Mouse (Mus musculus): ENCODE measurements around the gene Mas1.
A peak's percentile ranks its signal among the peaks of the same experiment; 100 is the strongest.
"Not testable (repeated sequence)": the region's sequence is repeated elsewhere in the genome, so short reads cannot be mapped to it uniquely, and the experiment has no call there.

The Mas1 gene

DNA sequence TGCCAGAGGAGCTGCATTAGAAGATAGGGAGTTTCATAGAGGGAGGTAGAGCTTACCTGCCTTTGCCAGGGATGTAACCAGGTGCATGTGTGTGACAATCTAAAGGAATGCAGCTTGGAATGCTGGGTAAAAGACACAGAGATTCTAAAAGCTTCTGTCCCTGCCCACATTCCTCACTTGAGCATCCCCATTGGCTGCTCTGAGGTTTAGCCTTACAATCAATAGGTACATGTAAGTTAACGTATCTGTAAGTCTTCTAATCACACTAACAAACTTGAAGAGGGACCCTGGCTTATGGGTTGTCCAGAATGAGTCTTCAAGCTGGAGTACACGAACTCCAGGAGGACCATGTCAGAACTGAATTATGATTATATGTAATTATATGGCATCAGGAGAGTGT, at the start of gene Mas1:
TSS of gene Mas1 (minus strand) at position 101 of the 400 bp plus-strand sequence.
- no peak for DNase-seq (ENCODE audit: low spot score in 2 of 2)

DNA sequence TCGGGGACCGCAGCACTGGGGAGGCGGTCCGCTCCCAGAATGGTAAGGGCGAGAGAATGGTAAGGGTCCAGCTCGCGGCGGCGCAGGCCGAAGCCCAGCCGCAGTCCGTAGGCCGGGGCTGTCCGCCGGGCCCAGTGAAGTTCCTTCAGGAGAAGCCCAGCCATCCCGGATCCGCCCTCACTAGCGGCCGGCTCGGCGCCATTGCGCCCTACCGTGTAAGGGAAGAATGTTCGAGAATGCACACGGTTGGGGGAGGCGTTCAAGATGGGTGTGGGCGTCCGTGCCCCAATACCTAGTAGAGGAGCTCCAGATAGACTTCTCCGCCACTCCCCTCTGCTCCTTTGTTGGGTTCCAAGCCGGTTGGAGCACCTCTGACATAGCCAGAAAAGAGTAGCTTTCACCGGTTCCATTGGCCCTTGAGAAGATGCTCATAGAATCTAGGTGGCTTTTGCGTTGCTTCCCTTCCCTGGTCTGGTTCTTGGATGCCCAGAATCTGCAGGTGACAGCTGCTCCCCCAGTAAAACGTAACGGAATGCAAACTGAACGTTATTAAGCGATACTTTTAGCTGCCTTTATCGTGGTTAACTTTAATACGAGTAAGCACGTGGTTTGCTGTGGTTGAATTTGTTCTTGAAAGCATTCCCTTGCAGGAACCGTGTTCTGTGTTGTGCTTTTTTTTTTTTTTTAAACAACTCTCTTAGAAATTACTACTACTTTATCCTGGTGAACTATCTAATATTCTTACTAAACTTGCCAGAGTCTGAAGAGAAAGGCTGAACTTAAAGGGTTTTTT, 48.8 kb upstream of the Mas1 start:
- peak in 1 of 2 experiments; percentile 48 for DNase-seq (ENCODE audit: low spot score in 2 of 2)

GRCm38 (mm10) chr17:12915881-12916583, 48.1 kb upstream of the Mas1 start, which contains the start of gene Mrpl18:
Mrpl18 (minus strand) TSS chr17:12916345.
- peak; percentile 99 to 100 for DNase-seq (ENCODE audit: low spot score in 2 of 2)

DNA sequence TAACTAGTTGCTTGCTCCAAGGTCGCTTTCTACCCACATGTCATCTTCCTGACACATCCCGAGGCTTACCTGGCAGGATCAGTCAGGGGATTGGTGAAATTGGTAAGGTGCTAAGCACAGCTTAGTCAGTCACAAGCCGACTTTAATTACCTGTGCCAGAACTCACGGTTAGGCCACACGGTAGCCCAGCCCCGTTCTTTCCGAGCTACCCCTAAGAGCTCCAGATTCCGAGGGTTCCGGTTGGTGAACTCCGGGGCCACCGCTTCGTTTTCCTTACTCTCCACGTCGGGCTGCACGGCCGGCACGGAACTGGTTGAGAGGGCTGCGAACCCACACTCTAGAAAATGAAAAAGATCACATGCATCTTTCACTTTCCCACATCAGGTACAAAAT, 47.5 kb upstream of the Mas1 start, which contains the start of gene Tcp1:
TSS of gene Tcp1 (plus strand) at position 214 of the 393 bp plus-strand sequence.
- no peak for DNase-seq (ENCODE audit: low spot score in 2 of 2)

GRCm38 (mm10) chr17:12910391-12910790, 42.4 kb upstream of the Mas1 start:
- no peak for DNase-seq (ENCODE audit: low spot score in 2 of 2)

- no peak for DNase-seq (ENCODE audit: low spot score in 2 of 2)
Measured at GRCm38 (mm10) chr17:12909361-12910280, 41.7 kb upstream of the Mas1 start, which contains the start of gene Pnldc1. Pnldc1 (minus strand) TSS chr17:12910230.

- DNase-seq (ENCODE audit: low spot score in 2 of 2) = no peak
Measured at GRCm38 (mm10) chr17:12906436-12906835, 38.5 kb upstream of the Mas1 start.

- DNase-seq (ENCODE audit: low spot score in 2 of 2) = no peak
Measured at GRCm38 (mm10) chr17:12905810-12906209, 37.9 kb upstream of the Mas1 start.

GRCm38 (mm10) chr17:12904349-12904748, 36.4 kb upstream of the Mas1 start:
- no peak for DNase-seq (ENCODE audit: low spot score in 2 of 2)

- DNase-seq (ENCODE audit: low spot score in 2 of 2) = no peak
Measured at GRCm38 (mm10) chr17:12903372-12904333, 35.7 kb upstream of the Mas1 start.

GRCm38 (mm10) chr17:12902291-12902690, 34.3 kb upstream of the Mas1 start:
- DNase-seq (ENCODE audit: low spot score in 2 of 2) = no peak

DNA sequence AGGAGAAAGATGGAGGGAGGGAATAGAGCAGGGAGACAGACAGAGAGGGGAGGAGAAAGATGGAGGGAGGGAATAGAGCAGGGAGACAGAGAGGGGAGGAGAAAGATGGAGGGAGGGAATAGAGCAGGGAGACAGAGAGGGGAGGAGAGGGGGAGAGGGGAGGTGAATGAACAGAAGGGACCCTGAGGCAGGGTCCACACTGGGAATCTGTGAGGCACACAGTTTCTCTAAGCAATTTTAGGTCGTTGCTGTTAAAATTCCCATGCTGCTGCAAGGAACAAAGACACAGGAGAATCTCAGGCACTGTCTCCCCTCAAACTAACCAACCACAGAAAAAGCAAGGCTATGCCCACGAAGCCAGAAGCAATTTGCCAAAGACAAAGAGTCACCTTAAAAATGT, 30.7 kb upstream of the Mas1 start:
- DNase-seq (ENCODE audit: low spot score in 2 of 2) = not testable (repeated sequence)

GRCm38 (mm10) chr17:12897674-12898073, 29.7 kb upstream of the Mas1 start:
- DNase-seq (ENCODE audit: low spot score in 2 of 2) = no peak

GRCm38 (mm10) chr17:12892033-12892432, 24.1 kb upstream of the Mas1 start:
- DNase-seq (ENCODE audit: low spot score in 2 of 2) = no peak

DNA sequence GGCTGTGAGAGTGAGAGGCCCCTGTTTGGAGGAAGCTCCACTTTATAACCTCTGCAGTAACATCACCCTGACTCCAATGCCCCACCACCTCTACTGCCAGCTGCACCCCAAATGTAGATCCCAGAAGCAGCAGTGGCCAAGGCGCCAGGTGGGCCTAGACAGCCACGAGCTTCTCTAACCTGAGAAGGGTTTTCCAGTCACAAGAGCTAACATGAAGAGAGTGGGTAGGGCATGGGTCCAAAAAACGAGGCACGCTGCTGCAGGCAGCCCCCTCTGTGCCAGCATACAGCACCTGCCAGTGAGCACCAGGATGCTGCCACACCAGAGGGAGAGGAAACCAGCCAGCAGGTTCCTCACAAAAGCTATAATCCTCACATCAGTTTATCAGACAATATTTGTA, 23.1 kb upstream of the Mas1 start:
- DNase-seq (ENCODE audit: low spot score in 2 of 2) = no peak

DNA sequence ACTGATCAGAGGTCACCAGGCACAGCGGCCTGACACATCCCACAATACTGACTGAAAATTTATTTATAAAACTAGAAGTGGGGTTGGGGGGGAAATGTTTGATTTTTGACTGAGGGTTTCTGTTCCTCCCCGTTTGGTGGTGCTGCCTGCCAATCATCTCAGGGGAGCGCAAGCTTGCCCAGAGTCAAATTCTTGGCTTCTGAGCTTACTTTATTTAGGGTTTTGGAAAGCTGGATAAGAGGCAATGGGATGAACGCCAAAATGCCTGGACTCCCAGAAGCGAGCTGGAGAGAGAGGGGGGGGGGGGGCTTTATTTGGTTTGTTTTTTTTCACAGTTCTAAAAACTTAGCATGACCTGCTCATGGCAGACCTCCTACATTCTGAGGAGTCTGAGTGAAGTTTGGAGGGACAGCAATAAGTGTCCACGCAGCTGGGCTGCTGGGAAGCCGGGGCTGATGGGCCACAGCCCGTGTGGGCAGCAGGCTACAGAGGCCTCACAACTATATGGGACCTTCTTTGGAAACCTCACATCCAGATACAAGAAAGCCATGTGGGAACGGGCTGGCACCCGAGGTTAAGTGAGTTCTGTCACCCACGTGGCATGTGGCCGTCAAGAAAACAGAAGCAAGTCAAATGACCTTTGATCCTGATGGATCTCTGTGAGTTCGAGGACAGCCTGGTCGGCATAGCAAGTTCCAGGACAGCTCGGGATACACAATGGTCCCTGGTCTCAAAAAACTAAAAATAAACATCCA, 19.3 kb upstream of the Mas1 start:
- DNase-seq (ENCODE audit: low spot score in 2 of 2) = no peak

GRCm38 (mm10) chr17:12886620-12887019, 18.7 kb upstream of the Mas1 start:
- no peak for DNase-seq (ENCODE audit: low spot score in 2 of 2)

GRCm38 (mm10) chr17:12881216-12881615, 13.3 kb upstream of the Mas1 start:
- DNase-seq (ENCODE audit: low spot score in 2 of 2) = no peak

DNA sequence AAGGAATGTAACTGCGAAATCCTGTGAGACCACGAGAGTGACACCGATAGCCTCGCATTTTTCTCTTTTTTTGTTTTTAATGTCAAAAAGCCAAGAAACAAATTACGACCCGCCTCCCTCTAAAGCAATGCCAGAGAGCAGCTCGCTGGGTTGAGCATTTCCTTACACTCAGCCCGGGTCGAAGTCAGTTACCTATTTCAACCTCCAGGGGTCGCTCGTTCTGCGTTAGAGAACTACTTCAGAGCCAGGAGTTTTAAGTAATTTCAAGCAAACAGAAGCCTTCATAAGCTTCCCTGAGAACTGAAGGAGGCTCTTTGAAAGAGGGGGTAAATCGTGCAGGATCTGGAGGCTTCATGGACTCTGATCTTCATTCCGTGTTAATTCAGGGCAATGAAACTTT, 12.2 kb upstream of the Mas1 start:
- DNase-seq (ENCODE audit: low spot score in 2 of 2) = peak; percentile 42 to 92

DNA sequence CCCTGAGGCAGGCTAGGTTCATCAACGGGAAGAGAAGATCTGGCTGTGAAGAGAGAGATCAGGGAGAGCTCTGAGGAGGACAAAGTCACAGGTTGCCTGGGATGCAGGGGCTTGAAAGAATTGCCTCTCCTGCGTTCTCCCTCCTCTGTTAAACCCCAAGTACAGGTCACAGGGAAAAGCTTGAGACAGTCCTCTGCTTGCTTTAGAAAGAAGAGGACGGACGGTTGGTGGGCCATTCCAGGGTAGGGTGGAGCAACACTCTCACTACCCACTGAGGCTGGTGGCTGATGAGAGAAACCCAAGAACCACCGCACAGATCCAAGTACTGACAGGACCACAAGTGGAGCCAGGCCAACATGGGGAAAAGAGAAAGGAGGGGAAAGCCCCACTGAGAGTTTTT, 7.8 kb upstream of the Mas1 start, which contains the start of gene Mrgprh:
TSS of gene Mrgprh (plus strand) at position 301 of the 400 bp plus-strand sequence.
- no peak for DNase-seq (ENCODE audit: low spot score in 2 of 2)

Measured in left cerebral cortex, adult 9 months (tissue).